Mouse (Mus musculus) ES-Bruce4 (cell line): ENCODE data around the gene Lca5l.

ENCODE experiments used
- CTCF ChIP-seq: IDR thresholded peaks from one replicate; pipeline ENCODE4 v1.8.1; 2011; ENCODE audit warnings: low read depth, low read length
- POLR2A ChIP-seq: IDR thresholded peaks from one replicate; pipeline ENCODE4 v1.8.1; 2011; ENCODE audit warnings: low read length; ENCODE audit not compliant: insufficient read depth

DNA sequence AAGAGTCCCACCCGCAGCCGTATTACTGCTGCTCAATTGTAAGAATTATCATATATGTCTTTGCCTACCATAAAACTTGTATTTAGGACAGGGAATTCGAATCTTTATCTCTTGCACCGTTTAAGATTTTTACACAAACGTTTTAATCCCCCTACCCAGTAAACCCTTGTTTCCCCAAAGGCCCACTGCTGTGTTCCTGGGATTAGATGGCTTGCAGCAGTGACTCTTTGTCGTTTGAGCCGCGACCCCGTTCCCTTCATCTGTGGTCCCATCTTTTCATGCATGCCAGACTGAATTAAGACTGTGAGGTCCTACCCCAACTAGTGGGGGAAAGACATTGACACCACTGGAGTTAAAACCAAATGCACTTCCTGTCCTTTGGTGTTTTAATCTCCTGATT, 63.6 kb downstream of the Lca5l start:
- no peak for TF ChIP-seq POLR2A
- TF ChIP-seq CTCF: no peak
